Mouse (Mus musculus) macrophage (primary cell): ENCODE results near the gene Wbp2nl. TPM values are rescaled to one million over a fixed set of nuclear protein-coding genes. Genes with fewer than 3 reads are reported as not detected.
"Not testable (repeated sequence)": the region's sequence is repeated elsewhere in the genome, so short reads cannot be mapped to it uniquely, and the experiment has no call there.

Experiments
- H3K27ac ChIP-seq: fragments of 350-480 bp; formaldehyde crosslinking; 2 replicates; pipeline ENCODE4 v1.9.0; 2021
- H3K36me3 ChIP-seq: fragments of 350-480 bp; formaldehyde crosslinking; 2 replicates; pipeline ENCODE4 v1.9.0; 2021; ENCODE audit errors: inconsistent target
- H3K4me3 ChIP-seq: fragments of 350-480 bp; formaldehyde crosslinking; 2 replicates; pipeline ENCODE4 v1.9.0; 2021; ENCODE audit errors: inconsistent target
- H3K79me2 ChIP-seq: fragments of 350-480 bp; formaldehyde crosslinking; 2 replicates; pipeline ENCODE4 v1.9.0; 2021; ENCODE audit errors: inconsistent target
- WGBS: methylation state at CpG from one replicate; pipeline ENCODE4 v1.1.7; 2026; ENCODE audit warnings: inconsistent platforms; ENCODE audit not compliant: missing documents; 5-methylcytosine and 5-hydroxymethylcytosine counted together
- polyA plus RNA-seq: library from polyadenylated mRNA; stranded (reverse); fragments of 250-400 nt; gene quantifications from 3 replicates; pipeline ENCODE4 v1.2.4, GENCODE M21; 2018; ENCODE audit warnings: inconsistent platforms

The Wbp2nl gene
- polyA plus RNA-seq, 1 experiment from 2014 or later, result not detected

GRCm38 (mm10) chr15:82348258-82348998 lies 49.7 kb downstream of the Wbp2nl start:
- peak overlapping the region; percentile 34 for H3K27ac ChIP-seq
- H3K79me2 ChIP-seq, result peaks cover 64% of the 10 kb centered on the region
- 61% methylated on average over 8 of the region's 8 CpGs for WGBS
- H3K36me3 ChIP-seq, result peaks cover 19% of the 10 kb centered on the region
- no peak overlapping the region for H3K4me3 ChIP-seq

- Histone ChIP-seq H3K36me3 (peaks cover 19% of the 10 kb centered on the region), H3K27ac (peak overlapping the region; percentile 34)
- WGBS, result 77% methylated on average over 2 of the region's 2 CpGs
Measured at GRCm38 (mm10) chr15:82348999-82349341, 50.2 kb downstream of the Wbp2nl start.

GRCm38 (mm10) chr15:82350349-82350748 lies 51.6 kb downstream of the Wbp2nl start:
- H3K79me2 ChIP-seq, result peaks cover 70% of the 10 kb centered on the region
- H3K4me3 ChIP-seq, result no peak overlapping the region
- peaks cover 19% of the 10 kb centered on the region for H3K36me3 ChIP-seq
- WGBS, result 91% methylated on average over 4 of the region's 4 CpGs
- no peak overlapping the region for H3K27ac ChIP-seq

More at GRCm38 (mm10) chr15:82348999-82349341, 50.2 kb downstream of the Wbp2nl start:
- peaks cover 69% of the 10 kb centered on the region for H3K79me2 ChIP-seq
- no peak overlapping the region for H3K4me3 ChIP-seq

GRCm38 (mm10) chr15:82351480-82351879 lies 52.7 kb downstream of the Wbp2nl start:
- no peak overlapping the region for H3K4me3 ChIP-seq
- no peak overlapping the region for H3K27ac ChIP-seq
- H3K79me2 ChIP-seq, result peaks cover 67% of the 10 kb centered on the region
- 74% methylated on average over 2 of the region's 3 CpGs for WGBS
- H3K36me3 ChIP-seq, result peaks cover 19% of the 10 kb centered on the region

- Histone ChIP-seq H3K79me2 (peaks cover 51% of the 10 kb centered on the region), H3K36me3 (peaks cover 19% of the 10 kb centered on the region), H3K27ac (peak overlapping the region; percentile 70), H3K4me3 (peak overlapping the region; percentile 94)
- WGBS, result 27% methylated on average over 14 of the region's 14 CpGs
Measured at GRCm38 (mm10) chr15:82353078-82353744, 54.5 kb downstream of the Wbp2nl start.

- 1% methylated on average over 17 of the region's 23 CpGs for WGBS
- peaks cover 18% of the 10 kb centered on the region for H3K36me3 ChIP-seq
- peaks cover 51% of the 10 kb centered on the region for H3K79me2 ChIP-seq
- peak overlapping the region; percentile 70 for H3K27ac ChIP-seq
- peak overlapping the region; percentile 94 for H3K4me3 ChIP-seq
Measured at GRCm38 (mm10) chr15:82353745-82354113, 55.0 kb downstream of the Wbp2nl start.

GRCm38 (mm10) chr15:82354126-82354945 lies 55.6 kb downstream of the Wbp2nl start, which contains the start of gene Ndufa6:
Gene Ndufa6 (minus strand): TSS chr15:82354322.
- WGBS, result 2% methylated on average over 57 of the region's 57 CpGs
- peaks cover 14% of the 10 kb centered on the region for H3K36me3 ChIP-seq
- peaks cover 47% of the 10 kb centered on the region for H3K79me2 ChIP-seq
- peak within 1 kb of the TSS; percentile 94 for H3K4me3 ChIP-seq
- H3K27ac ChIP-seq, result peak within 1 kb of the TSS; percentile 70

- Histone ChIP-seq H3K4me3 (no peak overlapping the region), H3K79me2 (peaks cover 4% of the 10 kb centered on the region), H3K36me3 (no peaks in the 10 kb centered on the region), H3K27ac (no peak overlapping the region)
- 81% methylated on average over 22 of the region's 22 CpGs for WGBS
Measured at GRCm38 (mm10) chr15:82358431-82359260, 59.9 kb downstream of the Wbp2nl start.

- no peak overlapping the region for H3K4me3 ChIP-seq
- H3K79me2 ChIP-seq, result no peaks in the 10 kb centered on the region
- WGBS, result 79% methylated on average over 11 of the region's 11 CpGs
- no peaks in the 10 kb centered on the region for H3K36me3 ChIP-seq
- H3K27ac ChIP-seq, result no peak overlapping the region
Measured at GRCm38 (mm10) chr15:82361459-82362018, 62.8 kb downstream of the Wbp2nl start.

- no peak overlapping the region for H3K4me3 ChIP-seq
- H3K79me2 ChIP-seq, result no peaks in the 10 kb centered on the region
- no peak overlapping the region for H3K27ac ChIP-seq
- WGBS, result 87% methylated on average over 2 of the region's 4 CpGs
- no peaks in the 10 kb centered on the region for H3K36me3 ChIP-seq
Measured at GRCm38 (mm10) chr15:82362234-82362633, 63.5 kb downstream of the Wbp2nl start.

GRCm38 (mm10) chr15:82363801-82364200 lies 65.0 kb downstream of the Wbp2nl start:
- not testable (repeated sequence) for H3K27ac ChIP-seq, H3K36me3 ChIP-seq, H3K4me3 ChIP-seq, H3K79me2 ChIP-seq
- WGBS, result 78% methylated on average over 3 of the region's 12 CpGs
